Mouse (Mus musculus) heart, postnatal 0 days (tissue): Measurements from ENCODE around the gene Gm17334. TPM values are rescaled to one million over a fixed set of nuclear protein-coding genes. Genes with fewer than 3 reads are reported as not detected.

Source experiments
- ATAC-seq: fragments of 200-750 bp; cut with Nextera tagmentation; 2 replicates; pipeline ENCODE4 v1.8.0; 2017; ENCODE audit warnings: low read depth, moderate number of reproducible peaks, moderate library complexity; ENCODE audit not compliant: insufficient read depth
- DNase-seq: peaks from one replicate; pipeline ENCODE4 v3.0.0-alpha.2; 2016; ENCODE audit warnings: low spot score
- H3K27ac ChIP-seq: fragments of 300-500 bp; sonication (generic); 2 replicates; pipeline ENCODE4 v1.5.1; 2014; ENCODE audit warnings: low read depth, mild to moderate bottlenecking
- H3K27me3 ChIP-seq: fragments of 300-500 bp; sonication (generic); 2 replicates; pipeline ENCODE4 v1.6.1; 2014; ENCODE audit warnings: low read length, mixed read lengths; ENCODE audit not compliant: control insufficient read depth, insufficient read depth
- H3K36me3 ChIP-seq: fragments of 300-500 bp; sonication (generic); replicated peaks from 2 replicates; pipeline ENCODE4 v1.6.1; 2014; ENCODE audit warnings: low read length, mixed read lengths; ENCODE audit not compliant: control insufficient read depth, insufficient read depth
- H3K4me1 ChIP-seq: fragments of 300-500 bp; sonication (generic); 2 replicates; pipeline ENCODE4 v1.6.1; 2014; ENCODE audit warnings: antibody characterized with exemption; ENCODE audit not compliant: control insufficient read depth, insufficient read depth
- H3K4me2 ChIP-seq: fragments of 300-500 bp; sonication (generic); 2 replicates; pipeline ENCODE4 v1.6.1; 2014; ENCODE audit warnings: low read depth, mild to moderate bottlenecking, low read length, moderate library complexity
- H3K4me3 ChIP-seq: fragments of 300-500 bp; sonication (generic); 2 replicates; pipeline ENCODE4 v1.5.1; 2014; ENCODE audit warnings: low read depth, low read length
- H3K9ac ChIP-seq: fragments of 300-500 bp; sonication (generic); replicated peaks from 2 replicates; pipeline ENCODE4 v1.6.1; 2014; ENCODE audit warnings: low read depth, low read length, mixed read lengths
- H3K9me3 ChIP-seq: fragments of 300-500 bp; sonication (generic); replicated peaks from 2 replicates; pipeline ENCODE4 v1.6.1; 2016; ENCODE audit warnings: low read length; ENCODE audit not compliant: control insufficient read depth
- CTCF ChIP-seq: IDR thresholded peaks from 2 replicates; pipeline ENCODE4 v1.5.1; 2016; ENCODE audit warnings: antibody characterized with exemption, control low read depth, low read depth
- EP300 ChIP-seq: IDR thresholded peaks from 2 replicates; pipeline ENCODE4 v1.6.1; 2016; ENCODE audit warnings: antibody characterized with exemption, low read depth
- WGBS: fragments of 180-500 bp; shearing (Covaris S2); extraction: QIAGEN DNeasy Blood & Tissue Kit; methylation state at CpG from one replicate; pipeline ENCODE4 v1.1.7; 2014; 5-methylcytosine and 5-hydroxymethylcytosine counted together
- polyA plus RNA-seq: library from polyadenylated mRNA; unstranded; fragments of >200 nt; fragmentation: Nextera tagmentation; extraction: Ambion mirVana; gene quantifications from 2 replicates; pipeline ENCODE4 v1.2.1, GENCODE M21; 2015
- total RNA-seq: library from RNA; depleted of rRNA; stranded (reverse); fragments of >200 nt; gene quantifications from 2 replicates; pipeline ENCODE4 v1.2.3, GENCODE M21; 2014; ENCODE audit warnings: low replicate concordance; rRNA removed

Gm17334 gene
- total RNA-seq: not detected in 2 replicates
- polyA plus RNA-seq: not detected in 2 replicates

- Histone ChIP-seq H3K4me1 (no peaks in the 10 kb centered on the region), H3K36me3 (peaks cover 50% of the 10 kb centered on the region), H3K27me3 (no peaks in the 10 kb centered on the region), H3K9me3 (no peaks in the 10 kb centered on the region), H3K4me2 (no peak within 1 kb of the TSS), H3K27ac (no peak within 1 kb of the TSS), H3K4me3 (no peak within 1 kb of the TSS), H3K9ac (no peak within 1 kb of the TSS)
- TF ChIP-seq EP300 (no peak), CTCF (no peak)
- ATAC-seq (no peak), DNase-seq (no peak)
- WGBS: 77% methylated on average over 5 of the region's 5 CpGs
These were observed at the start of gene Gm17334 for GRCm38 (mm10) chr11:53773087-53773486. Gm17334 (minus strand) TSS chr11:53773187.

DNA sequence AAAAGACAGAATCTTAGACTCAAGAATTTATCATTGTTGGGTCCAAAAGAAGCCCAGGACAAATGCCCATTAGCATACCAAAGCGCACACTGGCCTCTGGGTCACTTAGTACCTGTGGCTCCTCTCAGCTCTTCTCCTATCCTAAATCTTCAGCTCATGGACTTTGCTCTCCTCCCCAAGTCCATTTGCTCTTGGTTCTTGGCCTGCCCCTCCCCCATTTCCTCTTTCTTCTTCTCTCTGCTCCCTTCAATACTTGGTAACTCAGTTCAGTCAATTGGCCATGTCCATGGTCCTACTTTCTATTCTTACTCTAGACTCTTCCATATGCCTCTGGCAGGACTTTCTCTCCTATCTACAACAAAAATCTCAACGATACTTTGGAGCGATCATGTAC is 49.0 kb upstream of the Gm17334 start:
- Histone ChIP-seq H3K9ac (no peak overlapping the region), H3K9me3 (no peaks in the 10 kb centered on the region), H3K4me3 (no peak overlapping the region), H3K27me3 (no peaks in the 10 kb centered on the region), H3K36me3 (no peaks in the 10 kb centered on the region), H3K4me2 (no peak overlapping the region), H3K4me1 (0 out of 2 replicates have a peak, but pooled peaks cover 6% of the 10 kb centered on the region), H3K27ac (no peak overlapping the region)
- ATAC-seq (no peak), DNase-seq (no peak)
- 88% methylated on average over 3 of the region's 3 CpGs for WGBS
- TF ChIP-seq CTCF: no peak
- no peak for TF ChIP-seq EP300

DNA sequence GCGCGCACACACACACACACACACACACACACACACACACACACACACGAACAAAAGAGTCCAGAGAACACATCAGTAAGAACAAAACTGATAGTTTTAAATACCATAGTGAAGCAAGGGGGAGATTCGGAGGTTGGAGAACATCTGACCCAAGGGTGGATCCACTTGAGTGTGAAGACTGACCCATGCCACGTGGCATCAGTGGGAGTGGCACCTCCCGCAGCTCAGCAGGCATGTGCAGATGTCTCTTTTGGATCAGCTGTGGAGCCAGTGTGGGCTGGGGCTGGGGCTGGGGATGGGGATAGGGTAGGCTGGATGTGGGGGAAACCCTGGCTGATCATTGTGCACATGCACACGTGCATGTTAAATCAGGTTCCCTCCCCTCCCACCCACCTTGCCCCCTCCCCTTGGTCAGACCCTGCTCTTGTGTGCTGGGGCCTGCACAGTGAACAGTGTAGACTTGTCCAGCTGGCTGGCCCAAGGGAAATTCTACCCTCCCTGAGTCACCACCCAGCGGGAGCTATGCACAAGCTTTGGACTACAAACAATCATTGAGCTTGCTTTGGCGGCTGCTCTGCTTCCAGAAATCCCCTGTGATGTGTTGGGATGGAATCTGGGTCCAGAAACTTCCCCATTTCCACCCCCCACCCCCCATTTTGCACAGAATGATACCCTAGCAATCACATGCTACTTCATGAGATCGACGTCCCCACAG is 48.4 kb upstream of the Gm17334 start:
- H3K4me1 ChIP-seq: 0 out of 2 replicates have a peak, but pooled peaks cover 6% of the 10 kb centered on the region
- TF ChIP-seq EP300: no peak
- no peak for TF ChIP-seq CTCF
- DNase-seq (no peak), ATAC-seq (no peak)
- H3K4me3 ChIP-seq: no peak overlapping the region
- H3K27ac ChIP-seq: no peak overlapping the region
- H3K27me3 ChIP-seq: no peaks in the 10 kb centered on the region
- no peaks in the 10 kb centered on the region for H3K36me3 ChIP-seq
- 82% methylated on average over 11 of the region's 11 CpGs for WGBS
- H3K9ac ChIP-seq: no peak overlapping the region
- H3K4me2 ChIP-seq: no peak overlapping the region
- no peaks in the 10 kb centered on the region for H3K9me3 ChIP-seq

- no peak overlapping the region for H3K4me3 ChIP-seq
- 0 out of 2 replicates have a peak, but pooled peaks cover 6% of the 10 kb centered on the region for H3K4me1 ChIP-seq
- H3K9ac ChIP-seq: no peak overlapping the region
- WGBS: 82% methylated on average over 13 of the region's 13 CpGs
- H3K27me3 ChIP-seq: no peaks in the 10 kb centered on the region
- no peak overlapping the region for H3K27ac ChIP-seq
- no peak for DNase-seq
- no peaks in the 10 kb centered on the region for H3K9me3 ChIP-seq
- TF ChIP-seq EP300: no peak
- no peak for TF ChIP-seq CTCF
- no peak for ATAC-seq
- H3K4me2 ChIP-seq: no peak overlapping the region
- H3K36me3 ChIP-seq: no peaks in the 10 kb centered on the region
These were observed 47.7 kb upstream of the Gm17334 start for GRCm38 (mm10) chr11:53820516-53821170.

DNA sequence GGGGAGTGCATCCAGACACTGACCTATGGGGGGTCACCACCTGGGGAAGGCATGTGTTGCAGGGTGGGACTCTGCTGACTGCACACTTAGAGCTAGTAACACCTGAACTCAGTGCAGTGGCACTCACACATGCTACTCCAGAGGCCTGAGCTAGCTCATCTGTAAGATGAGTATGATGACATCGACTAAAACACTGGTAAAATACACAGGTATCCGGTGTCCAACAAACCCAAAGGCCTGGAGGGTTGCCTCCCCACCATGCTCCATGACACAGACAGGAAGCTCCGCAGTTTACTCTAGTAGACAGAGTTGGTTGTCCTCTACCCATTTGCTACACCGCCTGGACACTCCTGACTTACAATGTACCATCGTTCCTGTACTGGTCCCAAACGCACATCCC is 46.5 kb upstream of the Gm17334 start:
- ATAC-seq (no peak), DNase-seq (no peak)
- WGBS: 89% methylated on average over 6 of the region's 6 CpGs
- no peak for TF ChIP-seq CTCF
- TF ChIP-seq EP300: no peak
- Histone ChIP-seq H3K9me3 (no peaks in the 10 kb centered on the region), H3K36me3 (no peaks in the 10 kb centered on the region), H3K4me3 (no peak overlapping the region), H3K27ac (no peak overlapping the region), H3K4me1 (0 out of 2 replicates have a peak, but pooled peaks cover 6% of the 10 kb centered on the region), H3K27me3 (no peaks in the 10 kb centered on the region), H3K4me2 (no peak overlapping the region), H3K9ac (no peak overlapping the region)
